Mouse (Mus musculus) G1E (cell line): Measurements from ENCODE around the gene Rpl27. TPM values are rescaled to one million over a fixed set of nuclear protein-coding genes. Genes with fewer than 3 reads are reported as not detected.
"Not testable (repeated sequence)": the region's sequence is repeated elsewhere in the genome, so short reads cannot be mapped to it uniquely, and the experiment has no call there.

Experiments used
- ATAC-seq: 2 replicates; pipeline ENCODE4 v1.8.0; 2016; ENCODE audit warnings: mild to moderate bottlenecking; ENCODE audit not compliant: insufficient number of reproducible peaks, poor library complexity, low FRiP score, severe bottlenecking; ENCODE audit errors: extremely low read depth
- DNase-seq: peaks from one replicate; pipeline ENCODE4 v3.0.0; 2012; ENCODE audit warnings: low spot score
- H3K27me3 ChIP-seq: 2 replicates; pipeline ENCODE4 v1.6.1; 2012; ENCODE audit warnings: mild to moderate bottlenecking, low read length, inconsistent platforms; ENCODE audit not compliant: insufficient read depth
- H3K36me3 ChIP-seq: replicated peaks from 2 replicates; pipeline ENCODE3; 2012; ENCODE audit warnings: mild to moderate bottlenecking, inconsistent platforms
- H3K4me1 ChIP-seq: 2 replicates; pipeline ENCODE4 v1.6.1; 2012; ENCODE audit warnings: low read depth, low read length, inconsistent platforms, mixed read lengths; ENCODE audit not compliant: insufficient read depth
- H3K4me3 ChIP-seq: 2 replicates; pipeline ENCODE4 v1.5.1; 2012; ENCODE audit warnings: low read depth, mild to moderate bottlenecking, inconsistent platforms, low read length, moderate library complexity, mixed read lengths
- H3K9me3 ChIP-seq: replicated peaks from 2 replicates; pipeline ENCODE4 v1.6.1; 2012; ENCODE audit warnings: inconsistent platforms
- CTCF ChIP-seq: IDR thresholded peaks from 2 replicates; pipeline ENCODE4 v1.5.1; 2012; ENCODE audit warnings: low read depth, low read length, inconsistent platforms, mixed read lengths
- GATA1 ChIP-seq: IDR thresholded peaks from 2 replicates; pipeline ENCODE4 v1.6.1; 2012; ENCODE audit warnings: borderline replicate concordance, low read length, inconsistent platforms, mixed read lengths
- GATA2 ChIP-seq: IDR thresholded peaks from 2 replicates; pipeline ENCODE4 v1.6.1; 2012; ENCODE audit warnings: low read depth, low read length, inconsistent platforms, borderline replicate concordance
- POLR2AphosphoS5 ChIP-seq: IDR thresholded peaks from 2 replicates; pipeline ENCODE4 v1.6.1; 2012; ENCODE audit warnings: low read depth, low read length, inconsistent platforms; ENCODE audit not compliant: insufficient replicate concordance
- TAL1 ChIP-seq: conservative IDR thresholded peaks from 2 replicates; pipeline ENCODE4 v1.6.1; 2012; ENCODE audit warnings: low read depth, low read length, inconsistent platforms, mixed read lengths
- polyA plus RNA-seq: library from polyadenylated mRNA; stranded (reverse); fragments of >175 nt; gene quantifications from 2 replicates; pipeline ENCODE4 v1.2.3, GENCODE M21; 2012
- total RNA-seq, 2 experiments: library from RNA; stranded (forward) in 1 of 2; stranded (reverse) in 1 of 2; fragments of 200-1000 nt in 1 of 2; fragments of >200 nt in 1 of 2; fragmentation: Nextera tagmentation in 1 of 2; gene quantifications; 2 replicates each; pipeline ENCODE4 v1.2.3; 2014 to 2017

Gene Rpl27
- total and polyA plus RNA-seq, 3 experiments: 787 to 2,225 (median 1,039) TPM

- ATAC-seq: no peak
- no peaks in the 10 kb centered on the region for H3K27me3 ChIP-seq
- peaks cover 80% of the 10 kb centered on the region for H3K36me3 ChIP-seq
- no peak for DNase-seq
- TF ChIP-seq TAL1 (no peak), POLR2AphosphoS5 (no peak), GATA2 (no peak), GATA1 (no peak), CTCF (no peak)
- no peaks in the 10 kb centered on the region for H3K9me3 ChIP-seq
- no peak overlapping the region for H3K4me3 ChIP-seq
- H3K4me1 ChIP-seq: peaks cover 14% of the 10 kb centered on the region
Measured at GRCm38 (mm10) chr11:101433396-101433795, 8.7 kb upstream of the Rpl27 start.

- TF ChIP-seq CTCF (no peak), GATA2 (no peak), POLR2AphosphoS5 (no peak), GATA1 (no peak), TAL1 (no peak)
- Histone ChIP-seq H3K27me3 (no peaks in the 10 kb centered on the region), H3K36me3 (peaks cover 55% of the 10 kb centered on the region), H3K4me3 (no peak overlapping the region), H3K9me3 (no peaks in the 10 kb centered on the region), H3K4me1 (peaks cover 11% of the 10 kb centered on the region)
- no peak for ATAC-seq
- DNase-seq: no peak
Measured at GRCm38 (mm10) chr11:101435831-101436230, 6.3 kb upstream of the Rpl27 start.

DNA sequence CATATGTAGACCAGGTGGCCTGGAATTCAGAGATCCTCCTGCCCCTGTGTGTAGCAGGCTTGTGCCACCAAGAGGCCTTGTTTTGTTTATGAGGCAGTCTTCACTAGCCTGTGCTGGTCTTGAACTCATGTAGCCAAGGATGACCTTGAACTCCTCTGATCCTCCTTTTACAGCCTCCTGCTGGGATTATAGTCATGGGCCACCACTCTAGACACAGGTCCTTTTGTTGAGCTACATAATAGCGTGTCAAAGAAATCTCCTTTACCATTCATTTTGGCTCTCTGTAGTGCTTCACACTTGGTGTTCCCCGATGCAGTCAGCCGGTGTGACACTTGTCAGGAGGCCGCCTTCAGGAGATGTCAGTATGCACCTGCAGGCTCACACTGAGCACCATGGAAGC, 5.2 kb upstream of the Rpl27 start:
- DNase-seq: no peak
- no peaks in the 10 kb centered on the region for H3K27me3 ChIP-seq
- no peak for ATAC-seq
- H3K9me3 ChIP-seq: no peaks in the 10 kb centered on the region
- H3K4me3 ChIP-seq: no peak overlapping the region
- TF ChIP-seq POLR2AphosphoS5 (no peak), TAL1 (no peak), GATA2 (no peak), CTCF (no peak), GATA1 (no peak)
- H3K4me1 ChIP-seq: peaks cover 11% of the 10 kb centered on the region
- peaks cover 45% of the 10 kb centered on the region for H3K36me3 ChIP-seq

GRCm38 (mm10) chr11:101438006-101438405, 4.1 kb upstream of the Rpl27 start:
- DNase-seq, H3K4me3 ChIP-seq, H3K27me3 ChIP-seq, H3K9me3 ChIP-seq, ATAC-seq: not testable (repeated sequence)
- Histone ChIP-seq H3K4me1 (peaks cover 12% of the 10 kb centered on the region), H3K36me3 (peaks cover 40% of the 10 kb centered on the region)

- H3K36me3 ChIP-seq: peaks cover 40% of the 10 kb centered on the region
- not testable (repeated sequence) for ATAC-seq, DNase-seq
Measured at GRCm38 (mm10) chr11:101441450-101442126, 510 bp upstream of the Rpl27 start.

GRCm38 (mm10) chr11:101442760-101443159, 662 bp downstream of the Rpl27 start:
- Histone ChIP-seq H3K27me3 (no peaks in the 10 kb centered on the region), H3K4me3 (peak overlapping the region; percentile 87), H3K36me3 (peaks cover 37% of the 10 kb centered on the region), H3K4me1 (peaks cover 32% of the 10 kb centered on the region), H3K9me3 (no peaks in the 10 kb centered on the region)
- DNase-seq: no peak
- no peak for TF ChIP-seq GATA1
- ATAC-seq: no peak

More at GRCm38 (mm10) chr11:101441450-101442126, 510 bp upstream of the Rpl27 start:
- not testable (repeated sequence) for H3K9me3 ChIP-seq, H3K27me3 ChIP-seq
- Histone ChIP-seq H3K4me3 (peak overlapping the region; percentile 87), H3K4me1 (peaks cover 27% of the 10 kb centered on the region)

GRCm38 (mm10) chr11:101446319-101446718, 4.2 kb downstream of the Rpl27 start:
- ATAC-seq (no peak), DNase-seq (no peak)
- Histone ChIP-seq H3K36me3 (peaks cover 42% of the 10 kb centered on the region), H3K27me3 (no peaks in the 10 kb centered on the region), H3K9me3 (no peaks in the 10 kb centered on the region), H3K4me1 (peaks cover 58% of the 10 kb centered on the region), H3K4me3 (no peak overlapping the region)
- TF ChIP-seq GATA1 (no peak), GATA2 (no peak), POLR2AphosphoS5 (0 out of 2 replicates have a peak, but pooled peaks have one; percentile 38), TAL1 (no peak), CTCF (no peak)

DNA sequence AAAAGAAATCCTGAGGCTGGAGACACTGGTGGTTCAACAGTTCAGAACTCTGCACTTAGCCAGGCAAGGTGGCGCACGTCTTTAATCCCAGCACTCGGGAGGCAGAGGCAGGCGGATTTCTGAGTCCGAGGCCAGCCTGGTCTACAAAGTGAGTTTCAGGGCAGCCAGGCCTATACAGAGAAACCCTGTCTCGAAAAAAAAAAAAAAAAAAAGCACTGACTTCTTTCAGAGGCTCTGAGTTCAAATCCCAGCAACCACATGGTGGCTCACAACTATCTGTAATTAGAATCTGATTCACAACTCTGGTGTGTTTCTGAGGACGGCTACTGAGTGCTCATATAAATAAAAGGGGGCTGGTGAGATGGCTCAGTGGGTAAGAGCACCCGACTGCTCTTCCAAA, 4.8 kb downstream of the Rpl27 start:
- not testable (repeated sequence) for DNase-seq, H3K4me3 ChIP-seq, H3K9me3 ChIP-seq, H3K27me3 ChIP-seq, ATAC-seq
- Histone ChIP-seq H3K4me1 (peaks cover 63% of the 10 kb centered on the region), H3K36me3 (peaks cover 45% of the 10 kb centered on the region)
